18 mouse cellular contexts compared by ENCODE assay signal in the genomic region with DNA sequence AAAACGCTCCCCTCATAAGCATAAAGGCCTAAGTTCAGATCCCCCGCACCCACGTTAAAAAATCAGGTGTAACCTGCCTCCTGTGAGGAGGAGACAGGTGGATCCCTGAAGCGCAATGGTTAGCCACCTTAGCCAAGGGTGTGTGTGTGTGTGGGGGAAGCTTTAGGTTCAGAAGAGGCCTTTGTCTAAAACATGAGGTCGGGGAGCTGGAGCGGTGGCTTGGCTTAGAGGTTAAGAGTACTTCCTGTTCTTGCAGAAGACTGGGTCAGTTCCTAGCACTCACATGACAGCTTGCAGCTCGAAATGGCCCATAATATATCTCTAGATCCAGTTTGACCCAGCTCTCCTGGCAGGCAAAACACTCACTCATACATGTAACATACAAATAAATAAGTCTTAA.
DNase-seq lines count a peak whose midpoint lies in the region; ATAC-seq and TF ChIP-seq lines count a peak whose summit lies in the region.
"Had no signal": no experiment of that assay in that cellular context is flagged by ENCODE, and none has a peak within 500 bp of the region (broad histone marks: within the 10 kb centered on the region; RNA-seq: fewer than 3 reads in every experiment).

No protein-coding gene starts in this region.

- H3K36me3 ChIP-seq in embryonic facial prominence, embryonic 10.5 days (replicated peaks), result no peaks in the 10 kb centered on the region
- no peaks in the 10 kb centered on the region for H3K36me3 ChIP-seq in kidney, adult 2 months (ENCODE audit: control insufficient read depth, insufficient read depth, low read length)
- H3K36me3 ChIP-seq: embryonic facial prominence, embryonic 13.5 days; heart, embryonic 15.5 days; hindbrain, embryonic 10.5 days; limb, embryonic 10.5 days; midbrain, embryonic 12.5 days had no signal

- TF ChIP-seq CTCF in bone marrow macrophage, adult 2 months (IDR thresholded peaks at IDR 0.05; ENCODE audit: low read depth, low read length), result no peak
- no peak for TF ChIP-seq CTCF in kidney, adult 2 months (conservative IDR thresholded peaks at IDR 0.05; ENCODE audit: insufficient read depth, insufficient read length, low read depth, low read length)

- no peaks in the 10 kb centered on the region for H3K9me3 ChIP-seq in embryonic facial prominence, embryonic 10.5 days
- H3K9me3 ChIP-seq: embryonic facial prominence, embryonic 13.5 days; heart, embryonic 15.5 days; hindbrain, embryonic 10.5 days; limb, embryonic 10.5 days; midbrain, embryonic 12.5 days had no signal

- H3K4me3 ChIP-seq in bone marrow macrophage, adult 2 months (ENCODE audit: insufficient read depth, low read length), result peak overlapping the region; percentile 30; the same call in 1 of the 2 replicates
- no peak overlapping the region for H3K4me3 ChIP-seq in embryonic facial prominence, embryonic 10.5 days
- no peak overlapping the region for H3K4me3 ChIP-seq in kidney, adult 2 months (ENCODE audit: insufficient read depth, low read depth, low read length)
- H3K4me3 ChIP-seq: embryonic facial prominence, embryonic 13.5 days; heart, embryonic 15.5 days; hindbrain, embryonic 10.5 days; limb, embryonic 10.5 days; midbrain, embryonic 12.5 days had no signal

- WGBS in embryonic facial prominence, embryonic 10.5 days, result 80% methylated on average over 7 of the region's 7 CpGs
- 67% methylated on average over 7 of the region's 7 CpGs for WGBS in kidney, adult 2 months

- peak; percentile 84 for DNase-seq in heart, adult 11 months
- DNase-seq in heart, adult 8-10 months (ENCODE audit: low spot score), result no peak
- DNase-seq in CD4-positive helper T cell, adult 2 months (ENCODE audit: low read depth, low spot score), result peak; percentile 22
- DNase-seq in embryonic facial prominence, embryonic 10.5 days (ENCODE audit: low spot score), result no peak
- DNase-seq in kidney, adult 2 months, result no peak
- no peak for DNase-seq in kidney, postnatal 4 days
- DNase-seq: forebrain, postnatal 0 days; heart, adult 18-20 months; lung, postnatal 10 days; right cerebral cortex, adult 18-20 months had no signal

- peak; percentile 42 for ATAC-seq in megakaryocyte progenitor cell, adult 5-6 weeks (replicated peaks; ENCODE audit: poor library complexity)
- ATAC-seq: forebrain, postnatal 0 days had no signal

- peak overlapping the region; percentile 92 for H3K27ac ChIP-seq in bone marrow macrophage, adult 2 months (ENCODE audit: insufficient read depth, low read depth, low read length)
- no peak overlapping the region for H3K27ac ChIP-seq in embryonic facial prominence, embryonic 10.5 days (replicated peaks)
- H3K27ac ChIP-seq in kidney, adult 2 months (ENCODE audit: insufficient read depth, low read depth, low read length), result no peak overlapping the region
- H3K27ac ChIP-seq: embryonic facial prominence, embryonic 13.5 days; heart, embryonic 15.5 days; hindbrain, embryonic 10.5 days; limb, embryonic 10.5 days; liver, embryonic 14.5 days; midbrain, embryonic 12.5 days had no signal

- peaks cover 64% of the 10 kb centered on the region for H3K4me1 ChIP-seq in bone marrow macrophage, adult 2 months (ENCODE audit: control insufficient read depth, insufficient read depth, low read length)
- H3K4me1 ChIP-seq in embryonic facial prominence, embryonic 10.5 days, result no peaks in the 10 kb centered on the region
- H3K4me1 ChIP-seq in kidney, adult 2 months (ENCODE audit: control insufficient read depth, insufficient read depth, low read length), result peaks cover 5% of the 10 kb centered on the region; the same call in 1 of the 2 replicates
- H3K4me1 ChIP-seq: heart, embryonic 15.5 days; hindbrain, embryonic 10.5 days; limb, embryonic 10.5 days had no signal

- no peak for TF ChIP-seq POLR2A in bone marrow macrophage, adult 2 months (IDR thresholded peaks at IDR 0.05; ENCODE audit: borderline replicate concordance, low read depth, low read length)
- no peak for TF ChIP-seq POLR2A in kidney, adult 2 months (IDR thresholded peaks at IDR 0.05; ENCODE audit: low read depth, low read length)

- H3K27me3 ChIP-seq in embryonic facial prominence, embryonic 10.5 days (replicated peaks; ENCODE audit: low read depth, poor library complexity, severe bottlenecking), result no peaks in the 10 kb centered on the region
- H3K27me3 ChIP-seq in kidney, adult 2 months (replicated peaks; ENCODE audit: control insufficient read depth, insufficient read depth, low read length), result no peaks in the 10 kb centered on the region
- H3K27me3 ChIP-seq: embryonic facial prominence, embryonic 13.5 days; heart, embryonic 15.5 days; midbrain, embryonic 12.5 days had no signal

Comparison
In these comparisons a context has a peak if more than half of its experiments do, and no peak if none do; other contexts are left out.
1. DNase-seq: peak in heart, adult 11 months (single experiment) and CD4-positive helper T cell, adult 2 months (single experiment); none in heart, adult 8-10 months (single experiment), embryonic facial prominence, embryonic 10.5 days (single experiment), kidney, adult 2 months (single experiment) and kidney, postnatal 4 days (0 of 2).